Mouse (Mus musculus) telencephalon, adult 2 months (tissue): ENCODE results near the gene Atf6b.

ENCODE experiments used
- DNase-seq: peaks from one replicate; pipeline ENCODE4 v3.0.0-alpha.2; 2011; ENCODE audit warnings: low read depth, low spot score

Atf6b gene

DNA sequence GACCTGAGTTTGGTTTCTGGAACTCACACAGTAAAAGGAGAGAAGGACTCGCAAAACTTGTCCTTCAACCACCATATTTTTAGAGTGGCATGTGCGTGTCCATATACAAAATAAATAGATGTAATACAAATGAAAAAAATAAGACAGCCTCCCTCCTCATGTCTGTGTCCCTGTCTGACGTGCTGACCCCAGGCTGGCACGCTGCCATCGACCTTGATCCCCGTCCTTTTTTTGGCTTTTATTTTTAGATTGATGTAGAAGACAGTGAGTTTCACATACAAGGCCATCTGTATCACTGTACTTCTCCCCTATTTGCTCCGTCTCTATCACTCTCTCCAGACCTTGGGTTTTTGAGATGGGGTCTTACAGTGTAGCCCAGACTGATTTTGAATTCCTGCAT, 17.5 kb downstream of the Atf6b start:
- DNase-seq, result no peak

DNA sequence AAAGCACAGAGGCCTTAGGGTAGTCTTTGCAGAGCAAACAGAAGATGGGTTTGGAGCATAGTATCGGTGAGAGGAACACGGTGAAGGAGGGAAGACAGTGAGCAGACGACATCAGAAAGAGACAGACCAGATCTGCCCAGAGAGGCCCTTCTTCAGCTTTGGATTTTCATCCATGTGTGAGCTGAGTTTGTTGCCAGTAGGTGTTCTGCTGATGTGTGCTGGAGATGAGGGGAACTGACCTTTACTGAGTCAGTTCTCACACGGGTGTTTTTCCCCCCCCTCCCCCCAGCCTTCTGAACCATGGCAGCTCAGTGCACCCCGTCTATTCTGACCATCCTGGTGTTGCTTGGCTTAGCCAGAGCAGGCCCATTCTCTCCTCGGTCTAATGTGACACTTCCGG, 23.3 kb downstream of the Atf6b start, which contains the start of gene Tnxb:
TSS of gene Tnxb (plus strand) at position 301 of the 400 bp plus-strand sequence.
- no peak for DNase-seq

DNA sequence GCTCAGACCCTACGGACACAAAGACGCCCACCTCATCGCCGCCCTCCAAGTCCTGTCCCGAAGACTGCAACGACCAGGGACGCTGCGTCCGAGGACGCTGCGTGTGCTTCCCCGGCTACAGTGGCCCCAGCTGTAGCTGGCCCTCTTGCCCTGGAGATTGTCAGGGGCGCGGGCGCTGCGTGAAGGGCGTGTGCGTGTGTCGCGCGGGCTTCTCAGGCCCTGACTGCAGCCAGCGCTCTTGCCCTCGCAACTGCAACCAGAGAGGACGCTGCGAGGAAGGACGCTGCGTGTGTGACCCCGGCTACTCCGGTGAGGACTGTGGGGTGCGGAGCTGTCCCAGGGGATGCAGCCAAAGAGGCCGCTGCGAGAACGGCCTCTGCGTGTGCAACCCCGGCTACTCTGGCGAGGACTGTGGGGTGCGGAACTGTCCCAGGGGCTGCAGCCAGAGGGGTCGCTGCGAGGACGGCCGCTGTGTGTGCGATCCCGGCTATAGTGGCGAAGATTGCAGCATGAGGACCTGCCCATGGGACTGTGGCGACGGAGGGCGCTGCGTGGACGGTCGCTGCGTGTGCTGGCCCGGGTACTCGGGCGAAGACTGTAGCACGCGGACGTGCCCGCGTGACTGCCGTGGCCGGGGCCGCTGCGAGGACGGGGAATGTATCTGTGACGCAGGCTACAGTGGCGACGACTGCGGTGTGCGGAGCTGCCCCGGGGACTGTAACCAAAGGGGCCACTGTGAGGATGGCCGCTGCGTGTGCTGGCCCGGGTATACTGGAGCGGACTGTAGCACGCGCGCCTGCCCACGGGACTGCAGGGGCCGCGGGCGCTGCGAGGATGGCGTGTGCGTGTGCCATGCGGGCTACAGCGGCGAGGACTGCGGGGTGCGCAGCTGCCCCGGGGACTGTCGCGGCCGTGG, 24.5 kb downstream of the Atf6b start:
- DNase-seq, result no peak

DNA sequence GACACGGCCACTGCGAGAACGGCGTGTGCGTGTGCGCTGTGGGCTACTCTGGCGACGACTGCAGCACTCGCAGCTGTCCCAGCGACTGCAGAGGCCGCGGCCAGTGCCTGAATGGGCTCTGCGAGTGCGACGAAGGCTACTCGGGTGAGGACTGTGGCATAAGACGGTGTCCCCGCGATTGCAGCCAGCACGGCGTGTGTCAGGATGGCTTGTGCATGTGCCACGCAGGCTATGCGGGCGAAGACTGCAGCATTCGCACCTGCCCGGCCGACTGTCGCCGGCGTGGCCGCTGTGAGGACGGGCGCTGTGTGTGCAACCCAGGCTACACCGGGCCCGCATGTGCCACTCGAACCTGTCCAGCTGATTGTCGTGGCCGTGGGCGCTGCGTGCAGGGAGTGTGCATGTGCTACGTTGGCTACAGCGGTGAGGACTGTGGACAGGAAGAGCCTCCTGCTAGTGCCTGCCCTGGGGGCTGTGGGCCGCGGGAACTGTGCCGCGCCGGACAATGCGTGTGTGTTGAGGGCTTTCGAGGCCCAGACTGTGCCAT, 25.4 kb downstream of the Atf6b start:
- no peak for DNase-seq

DNA sequence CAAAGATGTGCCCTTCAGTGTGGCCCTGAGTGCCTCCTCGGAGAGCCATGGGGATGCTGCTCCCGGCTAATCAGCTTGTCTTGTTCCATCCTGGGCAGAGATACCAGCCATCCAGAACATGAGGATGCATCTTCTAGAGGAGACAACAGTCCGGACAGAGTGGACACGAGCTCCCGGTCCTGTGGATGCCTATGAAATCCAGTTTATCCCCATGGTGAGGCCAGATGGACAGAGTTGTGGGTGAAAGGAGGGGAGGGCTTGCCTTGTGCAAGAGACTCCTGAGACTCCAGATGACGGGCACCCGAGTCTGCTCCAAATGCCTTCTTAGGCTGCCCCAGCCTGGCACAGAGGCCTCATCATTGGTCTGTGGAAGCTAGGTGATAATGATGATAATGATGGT, 26.2 kb downstream of the Atf6b start:
- DNase-seq, result no peak

DNA sequence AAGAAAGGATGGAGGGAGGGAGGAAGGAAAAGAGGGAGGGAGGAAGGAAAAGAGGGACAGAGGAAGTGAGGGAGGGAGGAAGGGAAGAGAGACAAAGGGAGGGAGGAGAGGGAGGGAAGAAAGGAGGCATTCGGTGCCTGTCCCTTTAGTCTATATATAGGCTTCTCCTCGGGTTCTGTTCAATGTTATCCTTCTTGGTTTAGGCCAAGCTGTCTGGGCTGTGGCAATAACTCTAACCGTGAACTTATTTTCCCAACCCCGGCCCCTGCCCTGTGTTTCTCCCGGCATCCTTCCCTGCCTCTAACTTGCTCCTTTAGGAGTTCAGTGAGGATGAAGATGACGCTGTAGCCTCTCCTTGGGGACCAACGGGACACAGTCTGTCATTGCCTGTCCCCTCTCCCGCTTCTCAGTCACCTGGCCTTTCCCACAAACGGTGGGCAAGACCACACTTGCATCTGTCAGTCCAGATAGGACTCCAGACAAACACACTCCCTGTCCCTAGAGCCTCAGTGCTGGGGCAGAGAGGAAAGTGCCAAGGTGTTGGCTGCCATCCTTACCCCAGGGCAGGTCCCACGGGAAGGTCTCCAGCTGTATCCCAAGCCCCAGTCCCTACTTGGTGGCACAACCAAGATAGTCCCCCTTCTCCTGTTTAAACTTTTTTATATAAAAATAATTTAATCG, 27.7 kb downstream of the Atf6b start:
- DNase-seq, result no peak

DNA sequence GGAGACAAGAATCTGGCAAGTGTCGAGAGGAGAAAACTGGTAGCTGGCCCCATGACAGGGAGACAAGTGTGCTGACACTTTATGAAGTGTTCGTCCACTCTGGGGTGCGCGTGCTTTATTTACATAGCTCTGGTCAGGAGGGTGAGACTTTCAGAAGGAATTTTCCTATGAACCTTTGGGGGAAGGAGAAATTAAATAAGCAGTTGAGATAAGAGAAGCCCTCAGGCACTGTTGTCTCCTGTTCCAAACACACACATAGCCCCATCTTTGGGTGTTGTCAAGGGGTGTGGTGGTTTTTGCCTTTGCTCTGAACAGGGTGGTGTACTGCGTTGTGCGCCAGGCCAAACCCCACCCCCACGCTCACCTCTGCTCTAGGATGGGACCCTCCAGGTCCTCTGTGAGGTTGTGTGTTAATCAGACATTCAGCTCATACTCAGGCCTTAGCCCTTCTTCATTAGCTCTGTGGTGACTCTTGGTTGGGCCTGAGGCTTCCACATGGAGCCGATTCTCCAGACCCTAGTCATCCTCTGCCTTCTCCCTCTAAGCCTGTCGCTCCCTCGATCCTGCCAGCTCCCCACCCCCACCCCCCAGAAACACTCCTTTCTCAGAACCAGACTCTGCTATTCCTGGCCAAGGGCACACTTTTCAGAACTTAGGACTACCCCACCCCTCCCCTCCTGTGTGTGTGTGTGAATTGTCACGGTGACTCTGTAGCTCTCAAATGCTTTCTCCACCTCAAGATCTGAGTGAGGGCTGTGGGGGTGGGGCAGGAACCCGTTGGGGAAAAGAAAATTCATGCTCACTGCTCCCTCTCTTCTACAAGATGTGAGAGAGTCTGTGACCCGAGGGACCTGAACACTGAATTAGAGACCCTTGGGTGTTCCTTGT, 28.5 kb downstream of the Atf6b start:
- no peak for DNase-seq

DNA sequence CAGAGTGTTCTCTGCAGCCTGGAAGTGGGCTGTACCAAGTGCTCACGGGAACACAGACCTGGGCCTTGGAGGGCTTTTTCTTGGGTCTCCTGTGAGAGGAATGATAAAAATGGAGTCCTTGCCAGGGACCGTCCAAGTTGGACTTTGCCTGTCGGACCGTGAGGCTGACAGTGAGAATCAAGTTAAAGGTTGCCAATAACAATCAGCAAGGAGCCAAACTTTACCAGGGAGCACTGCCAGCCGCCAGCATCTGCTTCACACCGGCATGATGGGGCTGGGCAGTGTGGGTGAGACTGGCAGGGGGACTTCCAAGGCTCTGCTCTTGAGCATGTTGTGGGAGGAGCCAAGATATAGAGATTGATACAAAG, 29.1 kb downstream of the Atf6b start:
- no peak for DNase-seq

DNA sequence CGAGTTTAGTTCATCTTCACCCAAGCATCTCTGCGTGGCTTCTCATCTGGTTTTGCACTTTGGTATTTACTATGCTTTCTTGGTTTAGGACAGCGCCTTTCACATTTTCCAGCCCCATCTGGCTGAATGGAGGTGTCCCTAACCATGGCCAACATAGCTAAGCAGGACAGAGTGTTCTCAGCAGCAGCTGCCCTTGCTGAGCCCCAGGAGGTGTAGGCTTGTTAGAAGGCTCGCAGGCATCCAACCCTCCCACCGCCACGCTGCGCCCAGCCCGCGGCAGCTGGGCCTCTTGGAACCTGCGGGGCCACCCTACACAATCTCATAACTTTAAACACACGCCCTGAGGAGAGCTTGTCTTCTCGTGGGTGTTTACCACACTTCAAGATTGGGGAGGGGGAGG, 29.7 kb downstream of the Atf6b start:
- DNase-seq, result no peak

DNA sequence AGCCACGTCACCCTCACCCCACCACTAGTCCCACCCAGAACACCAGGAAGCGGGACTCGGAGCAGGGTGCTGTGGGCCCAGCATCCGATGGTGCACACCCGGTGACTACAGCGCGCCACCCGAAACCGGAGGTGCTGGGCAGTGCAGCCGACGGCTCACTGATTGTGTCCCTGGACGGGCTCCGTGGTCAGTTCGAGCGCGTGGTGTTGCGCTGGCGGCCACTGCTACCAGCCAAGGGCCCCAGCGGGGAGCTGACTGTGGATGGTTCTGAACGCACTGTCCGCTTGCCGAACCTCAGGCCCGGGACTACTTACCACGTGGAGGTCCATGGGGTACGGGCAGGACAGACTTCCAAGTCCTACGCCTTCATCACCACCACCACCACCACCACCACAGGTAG, 33.2 kb downstream of the Atf6b start:
- no peak for DNase-seq

DNA sequence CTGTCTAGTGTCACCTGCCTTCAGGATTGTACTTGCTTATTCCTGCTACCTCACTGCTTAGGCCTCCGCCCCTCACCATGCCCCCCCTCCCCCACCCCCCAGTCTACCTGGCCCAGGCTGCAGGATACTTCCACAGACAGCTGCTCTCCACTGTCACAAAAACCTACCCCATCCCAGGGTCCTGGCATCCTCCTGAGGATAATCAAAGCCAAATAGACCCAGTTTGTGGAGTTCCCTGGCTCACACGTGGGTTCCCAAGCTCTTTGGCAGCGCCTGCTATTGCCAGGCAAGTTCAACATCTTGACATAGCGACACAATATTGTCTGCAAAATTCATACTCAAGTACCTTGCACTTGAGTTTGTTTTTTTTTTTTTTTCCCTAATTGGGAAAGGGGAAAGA, 33.7 kb downstream of the Atf6b start:
- DNase-seq, result no peak

DNA sequence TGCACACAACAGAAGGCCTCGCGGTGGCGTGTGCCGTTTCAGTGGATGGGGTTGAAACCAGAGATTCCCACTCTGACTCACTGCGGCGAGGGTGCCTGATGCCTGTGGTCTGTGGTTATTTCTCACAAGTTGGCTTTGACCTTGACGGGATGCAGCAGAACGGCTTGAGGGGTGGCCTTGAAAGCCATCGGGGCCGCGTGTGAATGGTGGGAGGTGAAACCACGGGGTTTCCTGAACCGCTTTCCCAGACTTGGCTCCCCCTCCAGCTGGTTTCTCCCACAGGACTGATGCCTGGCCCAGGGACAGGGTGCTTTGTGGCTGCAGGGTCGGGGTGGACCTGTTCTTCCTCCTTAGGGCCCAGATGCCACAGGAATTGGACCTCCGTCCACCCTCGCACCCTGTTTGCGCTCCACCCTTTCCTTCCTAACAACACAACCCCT, 34.2 kb downstream of the Atf6b start:
- DNase-seq, result no peak

DNA sequence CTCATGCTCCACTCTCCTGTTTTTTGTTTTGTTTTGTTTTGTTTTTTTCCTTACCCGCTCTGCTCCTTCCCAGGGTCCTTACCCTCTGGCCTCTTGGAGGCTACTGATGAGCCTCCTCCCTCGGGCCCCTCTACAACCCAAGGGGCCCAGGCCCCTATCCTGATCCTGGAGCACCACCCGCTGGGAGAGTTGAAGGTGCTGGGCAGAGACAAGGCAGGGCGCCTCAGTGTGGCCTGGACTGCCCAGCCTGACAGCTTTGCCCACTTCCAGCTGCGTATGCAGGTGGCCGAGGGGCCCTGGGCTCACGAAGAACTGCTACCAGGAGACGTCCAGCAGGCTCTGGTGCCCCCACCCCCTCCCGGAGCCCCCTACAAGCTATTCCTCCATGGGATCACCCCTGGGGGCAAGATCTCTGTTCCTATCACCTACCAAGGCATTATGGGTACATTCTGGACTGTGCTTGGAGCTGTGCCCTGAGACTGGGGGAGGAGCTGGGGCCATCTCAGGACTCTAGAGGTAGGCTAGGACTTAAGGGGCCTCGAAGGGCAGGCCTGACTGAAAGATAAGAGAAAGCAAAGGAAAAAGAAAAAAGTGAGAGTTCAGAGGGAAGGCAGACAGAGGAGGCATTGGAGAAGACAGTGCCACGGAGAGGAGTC, 35.1 kb downstream of the Atf6b start:
- no peak for DNase-seq

DNA sequence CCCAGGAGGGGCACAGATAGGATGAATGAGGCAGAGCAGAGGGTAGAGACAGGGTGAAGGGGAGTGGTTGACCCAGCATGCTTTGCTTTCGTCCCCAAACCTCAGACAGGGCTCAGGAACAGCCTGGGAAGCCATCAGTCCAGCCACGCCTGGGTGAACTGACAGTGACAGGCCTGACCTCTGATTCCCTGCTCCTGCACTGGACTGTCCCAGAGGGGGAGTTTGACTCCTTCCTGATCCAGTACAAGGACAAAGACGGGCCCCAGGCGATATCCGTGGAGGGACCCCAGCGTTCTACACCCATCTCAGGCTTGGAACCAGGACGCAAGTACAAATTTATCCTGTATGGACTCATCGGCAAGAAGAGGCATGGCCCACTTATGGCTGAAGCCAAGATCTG, 36.2 kb downstream of the Atf6b start:
- no peak for DNase-seq

DNA sequence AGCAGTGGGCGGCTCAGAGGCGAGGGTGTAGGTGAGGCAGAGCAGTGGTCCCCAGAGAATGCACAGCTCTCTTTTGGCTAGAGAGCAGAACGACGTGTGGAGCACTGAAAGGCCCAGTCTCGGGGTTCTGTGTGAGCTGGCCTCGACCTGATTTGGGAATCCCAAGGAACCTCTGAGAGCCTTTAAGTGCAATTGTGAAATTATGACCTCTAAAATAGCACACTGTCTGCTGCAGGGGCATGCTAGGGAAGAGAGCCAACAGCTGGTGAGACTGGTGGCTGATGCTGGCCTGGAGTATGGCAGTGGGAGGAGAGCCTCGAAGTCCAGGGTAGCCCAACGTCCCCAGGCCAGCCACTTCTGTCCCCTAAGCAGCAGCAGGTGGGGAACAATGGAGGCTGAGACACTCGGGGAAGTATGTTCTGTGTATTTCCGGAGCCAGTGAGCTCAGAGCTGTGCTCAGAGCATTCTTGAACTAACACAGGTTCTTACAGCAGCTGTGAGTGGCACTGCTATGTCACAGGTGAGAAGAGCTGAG, 36.8 kb downstream of the Atf6b start:
- no peak for DNase-seq

DNA sequence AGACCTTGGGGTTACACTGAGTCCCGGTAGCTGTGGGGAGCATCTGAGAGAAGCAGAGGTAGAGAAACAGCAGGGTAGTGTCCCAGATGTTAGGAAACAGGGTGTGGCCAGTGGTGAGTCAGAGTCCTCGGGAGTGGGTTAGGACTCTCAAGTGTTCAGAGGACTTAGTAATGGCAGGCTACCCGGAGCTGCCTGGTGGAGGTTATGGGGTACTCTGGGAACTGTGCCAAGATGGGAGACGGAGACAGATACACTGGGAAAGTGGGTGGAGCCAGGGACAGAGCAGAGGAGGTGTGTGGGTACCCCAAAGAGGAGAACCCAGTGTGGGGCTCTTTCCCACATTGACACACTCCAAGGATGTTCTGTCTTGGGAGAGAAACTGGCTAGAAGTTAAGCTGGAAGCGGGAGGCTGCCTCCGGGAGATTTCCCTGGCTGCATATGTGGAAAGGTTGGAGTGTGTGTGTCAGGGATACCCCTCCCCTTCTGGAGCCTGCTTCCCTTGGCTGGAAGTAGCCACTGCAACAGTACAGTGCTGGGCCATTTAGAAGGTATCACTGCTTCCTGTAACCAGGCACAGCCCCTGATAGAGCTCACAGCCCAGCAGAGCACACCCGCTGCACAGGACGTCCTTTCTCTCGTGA, 37.4 kb downstream of the Atf6b start:
- DNase-seq, result no peak

DNA sequence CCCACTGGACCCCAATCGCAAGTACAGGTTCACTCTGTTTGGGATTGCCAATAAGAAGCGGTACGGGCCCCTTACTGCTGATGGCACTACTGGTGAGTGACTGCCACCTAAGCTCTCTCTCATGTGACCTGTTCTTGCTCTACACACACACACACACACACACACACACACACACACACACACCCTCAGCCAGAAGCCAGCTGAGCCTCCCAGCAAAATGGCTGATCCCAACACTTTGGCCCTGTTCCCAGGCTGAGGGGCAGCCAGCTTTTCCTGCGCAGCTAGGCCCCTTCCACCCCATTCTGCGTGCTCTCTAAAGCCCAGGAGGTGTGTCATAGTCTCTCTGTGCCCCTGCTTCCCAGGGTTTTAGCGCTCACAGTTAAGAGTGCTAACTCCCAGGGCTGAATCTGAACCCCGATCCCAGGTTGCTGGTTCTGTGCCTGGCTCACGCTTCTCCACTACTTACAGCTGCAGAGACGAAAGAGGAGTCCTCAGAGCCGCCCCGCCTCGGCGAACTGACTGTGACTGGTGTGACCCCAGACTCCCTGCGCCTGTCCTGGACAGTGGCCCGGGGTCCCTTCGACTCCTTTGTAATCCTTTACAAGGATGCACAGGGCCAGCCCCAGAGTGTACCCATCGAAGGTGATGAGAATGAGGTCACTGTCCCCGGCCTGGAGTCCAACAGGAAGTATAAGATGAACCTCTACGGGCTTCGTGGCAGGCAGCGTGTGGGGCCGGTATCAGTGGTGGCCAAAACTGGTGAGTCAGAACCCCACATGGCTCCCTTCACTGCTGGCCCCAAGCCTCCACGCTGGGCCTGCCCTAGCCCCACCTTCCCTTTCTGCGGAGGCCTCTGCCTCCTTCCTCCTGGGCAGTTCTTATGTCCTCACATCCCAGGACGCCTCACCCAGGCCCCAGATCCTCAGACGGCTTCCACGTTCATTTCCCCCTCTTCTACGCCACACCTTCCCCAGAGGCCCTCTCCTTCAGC, 38.5 kb downstream of the Atf6b start:
- DNase-seq, result no peak

DNA sequence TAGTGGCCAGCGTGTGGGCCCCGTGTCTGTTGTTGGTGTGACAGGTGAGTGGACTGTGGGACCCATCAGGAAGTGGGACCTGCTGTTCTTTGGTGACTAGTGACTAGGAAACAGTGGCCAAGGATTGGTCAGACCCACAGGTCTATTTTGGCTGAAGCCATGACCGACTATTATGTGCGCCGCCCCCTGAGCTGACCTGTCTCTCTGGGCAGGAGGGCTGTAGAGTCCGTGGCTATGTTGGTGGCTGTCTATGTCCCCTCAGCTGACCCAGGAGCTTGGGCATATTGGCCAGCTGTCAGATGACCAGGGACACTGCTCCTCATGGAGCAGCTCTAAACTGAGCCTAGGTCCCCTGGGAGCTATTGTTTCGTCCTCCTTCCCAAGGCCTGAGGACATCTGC, 41.9 kb downstream of the Atf6b start:
- no peak for DNase-seq

DNA sequence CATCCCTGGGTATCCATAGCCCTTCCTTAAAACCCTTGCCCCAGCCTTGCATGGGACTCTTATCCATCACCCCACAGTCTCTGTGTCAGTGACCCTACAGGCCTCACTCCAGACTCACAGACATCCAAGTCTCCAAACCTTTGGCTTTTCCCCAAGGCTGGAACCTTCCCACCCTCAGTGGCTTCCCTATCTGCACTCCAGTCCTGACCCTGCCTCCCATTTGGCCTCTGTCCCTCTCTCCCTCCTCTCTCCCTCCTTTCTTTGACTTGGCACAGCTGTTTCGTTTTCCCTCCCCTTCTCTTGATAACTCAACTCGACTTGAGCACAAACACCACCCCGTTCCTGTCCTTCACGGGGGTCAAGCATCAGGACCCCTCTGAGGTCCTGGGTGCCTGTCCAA, 43.5 kb downstream of the Atf6b start:
- no peak for DNase-seq
